Mouse (Mus musculus) ovary, adult 18-20 months (tissue): Measurements from ENCODE around the gene Cdcp1.

Experiments used
- DNase-seq: peaks from one replicate; pipeline ENCODE4 v3.0.0; 2022; ENCODE audit warnings: low spot score, mixed read lengths

Gene Cdcp1

DNA sequence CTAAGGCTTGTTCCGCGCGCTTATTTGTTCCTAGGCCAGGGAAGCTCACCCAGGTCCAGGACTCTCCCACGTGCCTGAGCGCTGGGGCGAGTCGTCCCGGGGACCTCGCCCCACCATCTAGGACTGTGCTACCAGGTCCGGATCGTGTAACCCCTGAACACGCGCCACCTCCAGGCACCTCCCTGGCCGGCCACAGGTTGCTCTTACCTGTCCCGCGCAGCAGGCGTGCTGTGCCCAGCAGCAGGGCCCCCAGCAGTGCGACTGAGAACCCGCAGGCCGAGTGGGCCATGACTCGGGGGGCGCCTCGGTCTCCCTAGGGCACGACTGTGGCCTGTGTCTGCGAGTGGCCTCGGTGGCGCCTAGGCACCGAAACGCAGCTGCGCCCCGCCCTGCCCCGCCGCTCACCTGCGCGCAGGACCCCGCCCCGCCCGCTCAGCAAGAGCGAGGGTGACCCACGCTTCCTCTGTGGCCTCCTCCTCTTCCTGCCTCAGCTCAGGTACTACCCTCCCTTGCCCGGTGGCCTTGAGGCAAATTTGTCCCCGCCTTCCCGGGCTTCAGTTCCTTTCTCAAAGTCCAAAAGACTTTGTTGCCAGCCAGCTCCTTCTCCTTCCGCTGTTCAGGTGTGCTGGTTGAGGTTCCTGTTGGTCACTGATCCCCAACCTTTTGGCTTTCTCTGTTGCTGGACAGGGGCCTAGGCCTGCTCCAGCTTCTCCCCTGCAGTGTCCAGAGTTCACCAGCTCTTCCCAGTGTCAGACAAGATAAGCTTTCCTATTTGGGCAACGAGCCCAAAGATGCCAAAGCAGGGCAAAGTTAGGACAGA, at the start of gene Cdcp1:
TSS of gene Cdcp1 (minus strand) at position 418 of the 820 bp plus-strand sequence.
- DNase-seq = peak; percentile 8

DNA sequence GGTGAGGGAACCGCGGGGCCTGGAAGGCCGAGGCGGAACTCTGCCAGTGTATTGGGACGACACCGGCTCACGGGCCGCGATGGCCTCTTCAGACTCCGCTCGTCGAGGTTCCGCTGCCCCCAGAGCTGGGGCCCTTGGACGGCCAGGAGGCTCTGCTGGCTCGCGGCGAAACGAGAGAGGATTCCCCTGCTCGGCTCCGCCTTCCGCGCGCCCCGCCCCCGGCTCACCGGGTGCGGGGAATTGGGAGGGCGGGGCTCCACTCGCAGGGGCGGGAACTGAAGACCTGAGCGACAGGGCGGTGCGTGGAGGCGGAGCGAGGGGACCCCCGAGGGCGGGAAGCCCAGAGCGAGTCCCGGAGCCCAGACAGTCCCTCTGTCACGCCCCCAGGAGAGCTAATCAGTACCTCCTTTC, 44.8 kb upstream of the Cdcp1 start, which contains the start of gene Tmem158:
TSS of gene Tmem158 (minus strand) at position 154 of the 411 bp plus-strand sequence.
- DNase-seq = peak; percentile 80

DNA sequence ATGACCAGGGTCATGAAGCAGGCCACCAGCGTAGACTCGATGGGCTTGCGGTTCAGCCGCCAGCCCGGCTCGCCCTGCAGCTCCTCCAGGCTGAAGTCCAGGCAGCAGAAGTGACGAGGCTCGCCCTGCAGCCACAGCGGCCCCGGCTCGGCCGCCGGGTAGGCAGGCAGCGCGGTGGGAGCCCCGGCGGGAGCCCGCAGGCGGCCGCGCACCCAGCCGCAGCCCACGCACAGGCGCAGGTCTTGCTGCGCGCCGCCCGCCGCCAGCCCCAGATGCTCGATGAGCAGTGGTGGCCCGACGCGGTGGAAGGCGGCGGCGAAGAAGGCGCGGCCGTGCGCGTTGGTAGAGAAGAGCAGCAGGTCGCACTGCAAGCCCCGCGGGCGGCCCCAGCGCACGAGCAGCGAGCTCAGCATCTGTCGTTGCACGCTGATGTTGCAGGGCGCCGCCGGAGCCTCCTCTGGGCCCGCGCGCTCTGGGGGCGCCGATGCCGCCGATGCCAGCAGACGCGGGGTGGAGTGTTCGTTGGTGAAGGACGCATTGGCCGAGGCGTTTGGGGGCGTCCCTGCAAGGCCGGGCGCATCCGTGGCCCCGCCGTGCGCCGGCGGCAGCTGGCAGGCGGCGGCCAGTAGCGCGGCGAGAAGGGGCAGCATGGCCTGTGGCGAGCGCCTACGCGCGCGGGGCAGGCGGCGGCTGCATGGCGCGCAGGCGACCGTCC, 44.2 kb upstream of the Cdcp1 start:
- peak; percentile 47 for DNase-seq

DNA sequence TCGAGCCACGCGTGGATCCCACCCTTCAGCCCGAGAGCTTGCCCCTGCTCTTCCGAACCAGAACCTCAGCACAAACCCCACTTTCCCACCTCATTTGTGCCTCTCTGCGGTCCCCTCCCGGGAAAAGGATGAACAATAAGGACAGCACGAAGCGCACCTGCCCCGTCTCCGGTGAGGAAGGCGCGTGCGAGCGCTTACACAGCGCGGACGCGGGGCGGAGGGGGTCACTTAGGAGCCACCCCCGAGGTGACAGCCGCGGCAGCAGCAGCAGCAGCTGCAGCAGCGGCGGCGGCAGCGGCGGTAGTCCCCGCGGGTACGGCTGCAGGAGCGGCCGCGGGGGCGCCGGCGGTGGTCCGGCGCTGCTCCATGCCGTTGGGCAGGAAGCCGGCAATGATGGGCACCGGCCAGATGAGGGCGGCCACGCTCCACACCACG, 43.6 kb upstream of the Cdcp1 start:
- no peak for DNase-seq

DNA sequence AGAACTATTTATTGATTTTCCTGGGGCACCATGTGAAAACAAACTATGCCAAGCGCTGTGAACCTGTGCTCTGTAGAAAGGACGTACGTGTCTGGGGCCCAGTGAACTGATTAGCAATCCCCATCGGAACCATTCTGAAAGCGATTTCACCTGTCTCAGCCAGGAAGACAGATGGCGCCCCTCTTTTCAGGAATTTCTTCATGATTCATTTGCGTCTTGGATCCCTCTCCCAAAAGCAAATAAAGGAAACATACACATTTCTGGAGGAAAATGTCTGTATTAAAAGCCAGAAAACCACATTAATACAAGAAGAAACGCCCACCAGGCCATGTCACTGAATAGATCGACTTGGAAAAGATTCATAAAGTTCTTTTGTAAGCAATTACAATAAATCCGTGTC, 43.0 kb upstream of the Cdcp1 start:
- no peak for DNase-seq

DNA sequence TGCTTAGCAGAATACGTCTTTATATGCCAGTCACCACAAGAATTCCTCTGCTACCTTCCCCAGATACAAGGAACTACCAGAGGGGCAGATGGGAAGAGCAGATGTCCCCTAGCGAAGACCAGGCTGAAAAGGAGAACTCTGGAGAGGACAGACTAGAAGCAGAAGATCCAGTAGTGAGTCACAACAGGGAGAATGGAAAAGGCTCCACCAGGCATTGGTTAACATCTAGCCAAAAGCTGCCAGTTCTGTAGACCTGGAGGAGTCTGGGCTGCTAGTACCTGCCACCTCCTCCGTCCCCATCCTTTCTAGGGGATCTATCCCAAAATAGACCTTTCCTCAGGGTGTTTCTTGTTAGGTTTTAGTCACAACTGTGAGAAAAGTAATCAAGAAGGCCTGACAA, 39.9 kb upstream of the Cdcp1 start:
- no peak for DNase-seq

DNA sequence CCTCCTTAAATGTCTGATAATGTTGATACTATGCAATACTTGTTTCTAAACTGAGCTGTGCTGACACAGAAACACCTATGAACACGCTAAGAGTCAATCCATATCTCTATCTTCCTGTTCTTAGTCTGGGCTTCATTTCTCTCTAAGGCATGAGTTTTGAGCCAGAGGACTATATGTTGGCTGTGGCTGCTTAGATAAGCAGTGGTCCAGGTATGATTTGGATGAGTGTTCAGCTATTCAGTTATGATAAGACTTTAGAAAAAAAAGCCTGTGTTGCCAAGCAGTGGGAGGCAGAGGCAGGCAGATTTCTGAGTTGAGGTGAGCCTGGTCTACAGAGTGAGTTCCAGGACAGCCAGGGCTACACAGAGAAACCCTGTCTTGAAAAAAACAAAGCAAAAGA, 32.2 kb upstream of the Cdcp1 start:
- no peak for DNase-seq

DNA sequence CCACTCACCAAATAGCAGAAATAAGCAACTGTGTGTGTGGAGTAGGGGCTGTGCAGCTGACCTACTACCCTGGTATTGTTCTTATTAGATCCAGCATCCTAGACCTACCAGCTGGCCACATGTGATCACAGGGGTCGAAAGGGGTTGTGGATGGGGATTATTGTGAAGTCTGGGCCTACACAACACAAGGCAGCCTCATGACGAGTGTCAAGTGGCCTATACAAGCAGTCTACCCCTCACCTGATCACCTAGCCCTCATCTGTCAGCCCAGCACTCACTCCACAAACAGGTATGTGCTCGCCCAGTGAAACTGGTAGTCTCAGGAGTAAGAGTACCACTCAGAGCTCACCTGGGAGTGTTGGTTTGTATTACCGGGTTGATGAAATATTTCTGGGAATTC, 29.3 kb upstream of the Cdcp1 start:
- no peak for DNase-seq

DNA sequence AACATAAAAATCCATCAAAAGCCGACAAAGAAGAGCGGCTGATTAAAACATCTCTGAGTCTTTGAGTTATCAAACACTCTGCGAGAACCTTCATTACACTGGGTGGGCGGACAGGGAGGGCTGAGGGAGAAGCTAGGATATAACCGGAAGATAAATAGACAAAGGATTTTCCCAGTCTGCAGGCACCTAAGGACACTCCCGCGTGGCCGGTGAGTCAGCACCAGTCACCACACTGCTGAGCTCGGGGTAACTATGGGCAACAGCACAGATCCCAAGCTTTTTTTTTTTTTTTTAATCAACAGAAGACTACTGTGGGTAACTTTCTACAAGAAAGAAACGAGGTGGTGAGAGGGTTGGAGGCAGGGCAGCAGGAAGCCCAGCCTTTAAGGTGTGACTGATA, 28.1 kb upstream of the Cdcp1 start:
- DNase-seq = no peak

DNA sequence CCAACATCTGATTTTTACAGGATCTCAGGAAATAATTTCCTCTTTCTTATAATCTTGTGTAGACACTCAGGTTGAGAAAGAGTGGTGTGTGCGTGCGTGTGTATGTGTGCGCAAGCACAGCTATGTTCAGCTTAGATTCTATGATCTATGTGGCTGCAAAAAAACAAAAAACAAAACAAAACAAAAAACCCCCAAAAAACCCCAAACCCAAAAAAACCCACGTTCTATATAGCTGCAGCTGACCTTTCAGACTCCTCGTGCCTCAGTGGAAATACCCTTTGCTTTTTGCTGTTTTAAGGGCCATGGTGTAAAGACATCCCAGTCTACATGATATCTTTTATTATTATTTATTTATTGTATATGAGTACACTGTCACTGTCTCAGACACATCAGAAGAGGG, 25.4 kb upstream of the Cdcp1 start:
- DNase-seq = no peak

DNA sequence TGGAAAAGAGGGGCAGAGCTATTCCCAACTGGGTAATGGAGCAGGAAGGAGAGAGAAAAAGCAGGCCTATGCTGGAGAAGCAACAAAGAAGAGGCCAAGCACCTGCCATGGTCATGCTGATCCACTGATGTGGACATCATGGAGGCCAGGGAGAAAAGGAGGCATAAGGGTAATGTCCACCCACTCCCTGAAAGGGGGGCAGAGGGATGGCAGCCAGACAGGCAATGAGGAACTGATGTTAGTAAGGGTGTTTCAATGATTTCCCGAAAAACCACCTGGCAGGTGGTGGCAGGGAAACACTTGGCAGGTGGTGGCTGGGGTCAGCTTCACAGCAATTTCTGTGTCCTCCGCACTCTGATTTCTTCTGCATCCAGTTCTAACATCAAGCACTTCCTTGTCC, 24.9 kb upstream of the Cdcp1 start:
- DNase-seq = no peak

DNA sequence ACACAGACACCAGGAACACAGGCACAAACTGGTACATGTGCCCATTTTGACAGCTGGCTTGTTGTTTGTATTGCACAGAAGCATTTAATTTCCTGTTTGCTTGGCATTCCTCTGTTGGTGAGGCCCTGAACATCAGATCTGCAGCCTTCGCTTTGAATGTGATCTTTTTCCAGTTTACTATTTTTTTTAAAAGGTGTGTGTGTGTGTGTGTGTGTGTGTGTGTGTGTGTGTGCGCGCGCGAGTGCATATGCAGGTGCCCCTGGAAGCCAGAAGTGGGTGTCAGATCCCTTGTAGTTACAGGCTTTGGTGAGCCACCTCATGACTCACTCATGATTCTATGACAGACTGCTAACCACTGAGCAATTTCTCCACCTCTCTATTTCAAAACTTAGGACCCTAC, 24.4 kb upstream of the Cdcp1 start:
- DNase-seq = no peak

DNA sequence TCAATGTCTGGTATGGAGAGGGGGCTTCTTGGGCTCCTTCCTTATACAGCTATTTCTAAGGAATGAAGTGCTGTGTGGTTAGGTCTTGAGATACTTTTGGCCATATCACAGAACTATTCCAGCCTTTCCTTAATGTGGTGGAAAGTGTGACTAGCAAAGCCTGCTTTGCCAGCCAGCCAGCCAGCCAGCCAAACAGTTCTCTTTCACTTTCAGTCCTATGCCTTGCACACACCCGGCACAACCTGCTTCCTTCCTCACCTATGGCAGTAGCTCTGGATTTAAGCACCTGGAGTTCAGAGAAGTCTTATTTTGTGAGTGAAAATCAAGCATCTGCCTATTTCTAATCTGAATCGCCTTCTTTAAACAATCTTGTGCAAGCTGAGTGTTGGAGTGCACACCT, 23.8 kb upstream of the Cdcp1 start:
- no peak for DNase-seq

DNA sequence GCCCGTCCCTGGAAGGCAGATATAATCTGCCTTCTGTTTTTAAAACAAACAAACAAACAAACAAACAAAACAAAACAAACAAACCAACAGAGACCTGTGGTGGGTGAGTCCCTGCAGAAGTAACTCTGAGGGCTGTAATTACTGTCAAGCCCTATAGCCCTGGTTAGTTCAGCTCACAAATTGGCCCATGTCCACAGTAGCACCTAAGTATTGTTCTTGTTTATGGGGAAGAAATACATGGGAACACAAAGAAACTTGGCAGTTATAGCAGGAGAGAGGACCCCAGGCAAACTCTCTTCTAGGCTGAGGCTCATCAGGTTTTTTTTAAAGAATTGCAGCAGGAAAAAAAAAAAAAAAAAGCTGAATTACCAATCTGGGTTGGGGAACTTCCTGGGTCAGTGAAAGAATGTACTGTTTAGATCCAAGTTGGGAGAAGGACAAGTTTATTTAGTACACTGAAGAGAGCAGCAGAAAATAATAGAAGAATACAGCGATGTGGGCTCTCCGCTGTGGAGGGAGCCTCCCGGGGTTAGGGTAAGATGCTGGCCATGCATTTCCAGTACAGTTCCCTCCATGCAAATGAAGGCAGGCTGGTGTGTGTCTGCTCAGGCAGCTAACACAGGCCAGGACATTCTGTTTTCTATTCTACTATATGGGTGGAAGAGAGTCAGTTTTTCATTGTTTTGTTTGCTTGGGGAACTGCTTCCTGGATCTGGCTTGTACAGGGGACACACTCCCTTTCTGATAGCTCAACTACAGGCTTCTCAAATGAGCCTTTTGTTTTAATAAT, 22.6 kb upstream of the Cdcp1 start:
- no peak for DNase-seq

DNA sequence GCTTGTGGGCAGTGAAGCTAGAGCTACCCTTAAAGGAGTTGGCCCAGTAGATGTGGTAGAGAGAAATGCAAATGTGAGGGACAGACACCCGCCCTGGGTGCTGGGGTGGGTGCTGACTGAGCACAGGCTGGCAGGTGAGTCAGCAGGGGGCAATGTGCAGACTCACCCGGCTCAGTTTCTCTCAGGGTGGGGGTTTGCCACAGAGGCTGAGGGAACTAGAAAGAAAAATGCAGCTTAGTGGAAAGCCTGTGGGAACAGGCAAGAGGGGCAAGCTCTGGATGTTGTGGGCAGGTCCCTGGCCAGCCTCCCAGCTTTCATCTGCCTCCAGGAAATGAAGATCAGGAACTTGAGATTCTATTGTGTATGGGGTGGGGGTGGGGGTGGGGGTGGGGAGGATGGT, 21.9 kb upstream of the Cdcp1 start:
- peak; percentile 17 for DNase-seq

DNA sequence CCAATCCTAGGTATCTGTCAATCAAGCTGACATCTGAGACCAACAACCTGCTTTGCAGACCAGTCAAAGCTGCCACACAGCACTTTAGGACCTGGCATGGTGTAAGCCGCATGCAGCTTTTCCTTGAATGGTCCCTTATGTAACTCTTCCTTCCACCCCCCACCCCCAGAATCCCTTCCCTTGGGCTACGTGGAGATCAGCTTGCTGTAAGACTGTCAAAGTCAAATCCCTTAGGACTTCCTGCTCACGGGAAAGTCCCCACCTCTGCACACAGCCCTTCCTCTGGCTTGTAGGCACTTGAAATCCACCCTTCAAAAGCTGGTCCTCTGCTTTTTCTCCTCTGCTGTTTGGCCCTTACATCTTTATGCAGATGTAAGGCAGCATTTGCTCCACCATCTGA, 19.8 kb upstream of the Cdcp1 start:
- no peak for DNase-seq

DNA sequence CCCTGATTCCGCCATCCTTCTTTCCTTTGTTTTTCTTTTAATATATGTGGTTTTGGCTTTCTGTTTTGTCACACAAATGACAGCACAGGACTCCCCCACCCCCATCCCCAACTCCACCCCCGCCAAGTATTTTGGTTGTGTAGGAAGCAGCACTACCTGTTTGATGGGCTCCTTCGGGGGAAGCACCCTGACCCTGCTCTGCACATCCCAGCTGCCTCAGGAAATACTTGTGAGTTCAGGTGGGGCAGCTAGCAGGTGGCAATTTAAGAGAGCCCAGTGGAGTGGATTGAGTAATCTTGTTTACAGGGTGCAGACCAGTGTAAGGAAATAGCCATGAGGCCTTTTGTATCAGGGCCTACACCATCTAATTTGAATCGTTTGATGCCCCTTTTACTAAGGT, 14.0 kb upstream of the Cdcp1 start:
- DNase-seq = no peak

DNA sequence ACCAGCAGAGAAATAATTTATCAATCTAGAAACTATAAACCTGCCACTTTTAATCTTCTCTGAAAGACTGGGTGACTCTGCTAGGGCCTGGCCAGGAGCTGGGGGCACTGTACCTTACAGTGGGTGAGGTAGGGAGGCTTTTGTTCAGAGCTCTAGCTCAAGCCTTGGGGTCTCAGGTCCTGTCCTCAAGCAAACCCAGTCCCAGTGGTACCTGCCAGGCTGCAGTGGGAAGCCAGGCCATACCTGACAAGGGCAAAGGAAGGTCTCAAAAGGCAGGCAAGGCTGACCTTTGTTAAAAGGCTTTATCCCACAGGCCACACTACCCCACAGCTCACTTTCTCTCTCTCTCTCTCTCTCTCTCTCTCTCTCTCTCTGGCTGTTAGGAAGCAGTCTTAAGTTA, 12.8 kb upstream of the Cdcp1 start:
- DNase-seq = no peak

DNA sequence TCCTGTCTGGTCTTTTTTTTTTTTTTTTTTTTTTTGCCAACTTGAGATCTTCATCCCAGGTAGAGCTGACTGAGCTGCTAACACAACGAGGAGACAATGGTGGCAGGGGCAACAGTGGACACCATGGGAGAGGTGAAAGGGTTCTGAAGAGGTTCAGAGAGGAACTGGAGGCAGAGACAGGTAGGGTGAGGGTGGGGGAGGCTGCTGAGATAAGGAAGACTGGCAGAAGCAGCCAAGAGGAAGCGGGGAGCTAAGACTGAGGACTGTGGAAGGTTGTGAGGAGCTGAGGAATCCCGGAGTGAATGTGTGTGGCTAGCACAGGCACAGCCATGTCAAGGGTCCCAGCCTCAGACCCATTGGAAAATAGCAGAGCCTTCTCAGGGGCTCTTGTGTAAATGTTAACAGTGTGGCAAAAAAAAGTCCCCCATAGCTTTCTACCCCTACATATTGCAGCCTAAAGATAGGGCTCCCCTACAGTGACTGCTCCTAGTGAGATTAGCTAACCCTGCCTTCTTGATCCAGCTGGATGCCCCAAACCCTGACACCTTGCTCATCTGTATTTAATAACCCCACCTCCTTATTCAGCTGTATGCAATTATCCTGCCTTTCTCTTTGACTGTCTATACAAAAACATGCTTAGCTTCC, 11.4 kb upstream of the Cdcp1 start:
- no peak for DNase-seq

DNA sequence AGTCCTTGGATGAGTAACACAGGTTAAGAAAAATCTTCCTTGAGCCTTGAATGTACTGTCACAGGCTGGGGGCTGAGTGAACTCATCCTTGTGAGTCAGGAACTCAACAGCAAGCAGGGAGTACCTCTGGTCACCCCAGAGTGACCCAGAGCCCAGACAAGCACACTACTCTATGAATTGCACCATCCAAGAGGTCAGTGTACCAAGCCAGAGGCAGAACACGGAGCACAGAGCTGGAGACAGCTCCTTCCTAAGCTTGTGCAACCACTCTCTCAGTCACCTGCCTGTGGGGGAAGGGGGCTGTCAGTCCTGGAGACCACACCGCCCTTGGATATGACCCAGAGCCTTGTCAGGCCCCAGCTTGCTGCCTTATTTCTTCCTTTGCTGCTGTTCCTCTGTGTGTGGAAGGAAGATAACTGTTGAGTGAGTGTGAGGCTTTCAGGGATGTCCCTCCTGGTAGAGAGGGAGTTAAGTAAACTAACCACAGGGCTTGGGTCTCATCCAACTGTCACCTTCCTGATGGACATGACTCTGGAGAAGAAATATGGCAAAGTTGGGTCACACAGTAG, 9.1 kb upstream of the Cdcp1 start:
- DNase-seq = no peak

DNA sequence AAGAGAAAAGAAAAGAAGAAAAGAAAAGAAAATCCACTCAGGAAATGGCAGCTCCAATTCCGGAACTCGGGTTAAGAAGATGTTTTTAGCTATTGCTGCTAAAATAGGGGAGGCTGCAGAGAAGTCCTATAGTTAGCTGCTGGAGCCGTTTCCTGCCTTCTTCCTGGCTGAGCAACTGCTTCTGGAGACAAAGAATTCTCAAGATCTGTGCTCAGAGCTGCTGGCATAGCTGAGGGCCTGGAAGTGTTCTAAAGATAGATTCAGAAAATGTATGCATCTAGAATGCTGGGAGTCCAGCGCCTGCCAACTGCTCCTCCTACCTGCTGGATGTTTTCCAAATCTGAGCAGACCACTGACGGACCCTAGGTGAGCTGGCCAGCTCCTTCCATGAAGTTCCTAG, 4.0 kb upstream of the Cdcp1 start:
- DNase-seq = no peak

DNA sequence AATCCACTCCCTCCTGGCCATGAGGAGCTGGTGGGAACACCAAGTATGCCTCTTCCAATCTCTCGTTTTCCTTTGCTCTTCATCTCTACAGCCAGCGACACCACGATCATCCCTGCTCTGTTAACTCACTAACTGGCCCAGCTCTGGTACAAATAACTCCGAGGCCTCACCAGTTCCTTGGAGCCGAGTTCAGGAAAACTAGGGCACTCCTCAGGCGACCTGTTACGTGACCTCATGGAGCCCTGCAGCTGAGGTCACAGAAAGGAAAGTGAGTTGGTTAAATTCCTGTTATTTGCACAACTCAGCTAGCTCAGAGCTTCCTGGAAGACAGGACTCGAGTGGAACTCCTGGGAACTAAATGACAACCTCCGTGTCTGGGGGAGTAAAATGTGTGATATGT, 2.5 kb downstream of the Cdcp1 start:
- no peak for DNase-seq
